Comparison of ENCODE assay signal across 9 mouse cellular contexts in genomic region chr11:68900519-68901350, GRCm38 (mm10). TPM values are rescaled to one million over a fixed set of nuclear protein-coding genes. Genes with fewer than 3 reads are reported as not detected.
A peak's percentile ranks its signal among the peaks of the same experiment; 100 is the strongest.
DNase-seq lines count a peak whose midpoint lies in the region; ATAC-seq and TF ChIP-seq lines count a peak whose summit lies in the region.
"Had no signal": no experiment of that assay in that cellular context is flagged by ENCODE, and none has a peak within 500 bp of the region (broad histone marks: within the 10 kb centered on the region; RNA-seq: fewer than 3 reads in every experiment).

No protein-coding gene starts in this region.

- H3K4me1 ChIP-seq in embryonic facial prominence, embryonic 12.5 days = peaks cover 10% of the 10 kb centered on the region
- H3K4me1 ChIP-seq in hindbrain, embryonic 16.5 days (ENCODE audit: control insufficient read depth, insufficient read depth, low read depth, low read length) = peaks cover 11% of the 10 kb centered on the region
- peaks cover 8% of the 10 kb centered on the region for H3K4me1 ChIP-seq in neural tube, embryonic 12.5 days

- H3K27me3 ChIP-seq in embryonic facial prominence, embryonic 12.5 days = 0 out of 2 replicates have a peak, but pooled peaks cover 2% of the 10 kb centered on the region
- peaks cover 3% of the 10 kb centered on the region; the same call in 1 of the 2 replicates for H3K27me3 ChIP-seq in hindbrain, embryonic 16.5 days (replicated peaks; ENCODE audit: control insufficient read depth, insufficient read depth, low read length)
- no peaks in the 10 kb centered on the region for H3K27me3 ChIP-seq in neural tube, embryonic 12.5 days (replicated peaks)

- H3K27ac ChIP-seq in left cerebral cortex, adult 2 months = peak overlapping the region; percentile 92
- 0 out of 2 replicates have a peak overlapping the region, but pooled peaks have one; percentile 95 for H3K27ac ChIP-seq in embryonic facial prominence, embryonic 12.5 days
- H3K27ac ChIP-seq in hindbrain, embryonic 16.5 days (ENCODE audit: low read depth, low read length) = no peak overlapping the region
- no peak overlapping the region for H3K27ac ChIP-seq in neural tube, embryonic 12.5 days

- WGBS in embryonic facial prominence, embryonic 12.5 days = 23% methylated on average over 31 of the region's 31 CpGs
- 28% methylated on average over 31 of the region's 31 CpGs for WGBS in hindbrain, embryonic 16.5 days
- WGBS in neural tube, embryonic 12.5 days = 29% methylated on average over 31 of the region's 31 CpGs

- no peak; the same call in 1 of the 2 replicates for ATAC-seq in embryonic facial prominence, embryonic 12.5 days (ENCODE audit: insufficient number of reproducible peaks, insufficient read depth, low FRiP score, low TSS enrichment)
- 0 out of 2 replicates have a peak, but pooled peaks have one; percentile 12 for ATAC-seq in hindbrain, embryonic 16.5 days
- ATAC-seq in neural tube, embryonic 12.5 days (ENCODE audit: low FRiP score, low read depth) = no peak; the same call in 1 of the 2 replicates

- H3K9ac ChIP-seq in embryonic facial prominence, embryonic 12.5 days = peak overlapping the region; percentile 45
- H3K9ac ChIP-seq in hindbrain, embryonic 16.5 days (ENCODE audit: low read depth, low read length) = peak overlapping the region; percentile 44
- peak overlapping the region; percentile 92; the same call in 1 of the 2 replicates for H3K9ac ChIP-seq in neural tube, embryonic 12.5 days

- no peak for DNase-seq in left cerebral cortex, adult 2 months (ENCODE audit: extremely low spot score in 1 of 2, low spot score in 2 of 2)
- no peak for DNase-seq in left cerebral cortex, adult 9 months (ENCODE audit: low spot score in 2 of 2)
- DNase-seq in ovary, postnatal 10 days (ENCODE audit: low spot score) = no peak
- no peak for DNase-seq in gastrocnemius, adult 18-20 months (ENCODE audit: low spot score)
- no peak for DNase-seq in gastrocnemius, postnatal 14 days

- peak overlapping the region; percentile 80 for H3K4me3 ChIP-seq in left cerebral cortex, adult 2 months
- H3K4me3 ChIP-seq in embryonic facial prominence, embryonic 12.5 days = peak overlapping the region; percentile 91
- peak overlapping the region; percentile 86 for H3K4me3 ChIP-seq in hindbrain, embryonic 16.5 days (ENCODE audit: low read length)
- H3K4me3 ChIP-seq in neural tube, embryonic 12.5 days = peak overlapping the region; percentile 92

- H3K9me3 ChIP-seq in embryonic facial prominence, embryonic 12.5 days = no peaks in the 10 kb centered on the region
- no peaks in the 10 kb centered on the region for H3K9me3 ChIP-seq in hindbrain, embryonic 16.5 days (ENCODE audit: control insufficient read depth, low read length)
- H3K9me3 ChIP-seq in neural tube, embryonic 12.5 days = no peaks in the 10 kb centered on the region

- no peak for TF ChIP-seq CTCF in left cerebral cortex, adult 2 months (IDR thresholded peaks at IDR 0.05)

- intact Hi-C loops in left cerebral cortex, adult 2 months (cut with DNase I) = loop anchor here (5.0 kb wide), 1 partner anchor 67 kb away; the partner anchor contains the start of gene Slc25a35
- intact Hi-C loops in gastrocnemius, postnatal 14 days (cut with DNase I; ENCODE audit: low total_unique reads) = no loop called here

- peaks cover 30% of the 10 kb centered on the region for H3K36me3 ChIP-seq in embryonic facial prominence, embryonic 12.5 days
- H3K36me3 ChIP-seq in hindbrain, embryonic 16.5 days (ENCODE audit: control insufficient read depth, insufficient read depth, low read length) = peaks cover 21% of the 10 kb centered on the region
- peaks cover 29% of the 10 kb centered on the region for H3K36me3 ChIP-seq in neural tube, embryonic 12.5 days

- H3K4me2 ChIP-seq in embryonic facial prominence, embryonic 12.5 days (replicated peaks) = peak overlapping the region; percentile 61
- H3K4me2 ChIP-seq in hindbrain, embryonic 16.5 days (ENCODE audit: low read length) = peak overlapping the region; percentile 68
- peak overlapping the region; percentile 81 for H3K4me2 ChIP-seq in neural tube, embryonic 12.5 days (replicated peaks)

RNA-seq across cellular contexts. Expression of gene Rpl26, which starts 0.6 kb away (rescaled TPM):
- total RNA-seq in left cerebral cortex, adult 2 months (2021) = 100 to 1,000 TPM; 727 to 749 TPM
- polyA plus RNA-seq in embryonic facial prominence, embryonic 12.5 days (2016; fragmentation: Nextera tagmentation; extraction: Ambion mirVana) = 915 and 939 TPM in 2 replicates
- polyA plus RNA-seq in hindbrain, embryonic 16.5 days (2015; fragmentation: Nextera tagmentation; extraction: Ambion mirVana) = 487 and 500 TPM in 2 replicates
- polyA plus RNA-seq in neural tube, embryonic 12.5 days (2016; fragmentation: Nextera tagmentation; extraction: Ambion mirVana) = 732 and 743 TPM in 2 replicates
- total RNA-seq in gastrocnemius, adult 18-20 months (2021) = 100 to 1,000 TPM; 639 to 682 TPM
- total RNA-seq in gastrocnemius, postnatal 14 days (2021) = 100 to 1,000 TPM; 791 to 878 TPM

RNA-seq across cellular contexts. Expression of gene Rnf222, which starts 12.4 kb away (rescaled TPM):
- total RNA-seq in left cerebral cortex, adult 2 months (2021) = not detected
- polyA plus RNA-seq in embryonic facial prominence, embryonic 12.5 days (2016; fragmentation: Nextera tagmentation; extraction: Ambion mirVana) = 0.08 and 0.19 TPM in 2 replicates
- polyA plus RNA-seq in hindbrain, embryonic 16.5 days (2015; fragmentation: Nextera tagmentation; extraction: Ambion mirVana) = 0.04 TPM in 1 of 2 replicates, not detected in the other
- 0.05 TPM in 1 of 2 replicates, not detected in the other for polyA plus RNA-seq in neural tube, embryonic 12.5 days (2016; fragmentation: Nextera tagmentation; extraction: Ambion mirVana)
- not detected for total RNA-seq in gastrocnemius, adult 18-20 months (2021)
- not detected for total RNA-seq in gastrocnemius, postnatal 14 days (2021)
- total RNA-seq: left cerebral cortex, postnatal 10 days had no signal

RNA-seq across cellular contexts. Expression of gene Odf4, which starts 26.1 kb away (rescaled TPM):
- under 1 TPM; 0.44 to 0.95 TPM for total RNA-seq in left cerebral cortex, adult 2 months (2021)
- polyA plus RNA-seq in embryonic facial prominence, embryonic 12.5 days (2016; fragmentation: Nextera tagmentation; extraction: Ambion mirVana) = not detected in 2 replicates
- 0.34 and 0.67 TPM in 2 replicates for polyA plus RNA-seq in hindbrain, embryonic 16.5 days (2015; fragmentation: Nextera tagmentation; extraction: Ambion mirVana)
- polyA plus RNA-seq in neural tube, embryonic 12.5 days (2016; fragmentation: Nextera tagmentation; extraction: Ambion mirVana) = not detected in 2 replicates
- not detected for total RNA-seq in gastrocnemius, adult 18-20 months (2021)
- total RNA-seq in gastrocnemius, postnatal 14 days (2021) = not detected

RNA-seq across cellular contexts. Expression of gene Ndel1, which starts 29.1 kb away (rescaled TPM):
- 100 to 1,000 TPM; 108 to 115 TPM for total RNA-seq in left cerebral cortex, adult 2 months (2021)
- polyA plus RNA-seq in embryonic facial prominence, embryonic 12.5 days (2016; fragmentation: Nextera tagmentation; extraction: Ambion mirVana) = 78.6 and 82.0 TPM in 2 replicates
- polyA plus RNA-seq in hindbrain, embryonic 16.5 days (2015; fragmentation: Nextera tagmentation; extraction: Ambion mirVana) = 109 and 112 TPM in 2 replicates
- polyA plus RNA-seq in neural tube, embryonic 12.5 days (2016; fragmentation: Nextera tagmentation; extraction: Ambion mirVana) = 80.4 and 81.5 TPM in 2 replicates
- 100 to 1,000 TPM in 1 of 2 experiments, 10 to 100 TPM in 1; 78.2 to 106 TPM for total RNA-seq in gastrocnemius, adult 18-20 months (2021)
- 10 to 100 TPM; 54.3 to 61.1 TPM for total RNA-seq in gastrocnemius, postnatal 14 days (2021)

RNA-seq across cellular contexts. Expression of gene Arhgef15, which starts 56.5 kb away (rescaled TPM):
- total RNA-seq in left cerebral cortex, adult 2 months (2021) = 10 to 100 TPM; 22.4 to 22.6 TPM
- polyA plus RNA-seq in embryonic facial prominence, embryonic 12.5 days (2016; fragmentation: Nextera tagmentation; extraction: Ambion mirVana) = 8.1 and 8.5 TPM in 2 replicates
- polyA plus RNA-seq in hindbrain, embryonic 16.5 days (2015; fragmentation: Nextera tagmentation; extraction: Ambion mirVana) = 27.2 and 33.9 TPM in 2 replicates
- 8.9 and 10.5 TPM in 2 replicates for polyA plus RNA-seq in neural tube, embryonic 12.5 days (2016; fragmentation: Nextera tagmentation; extraction: Ambion mirVana)
- 1 to 10 TPM; 5.8 to 9.7 TPM for total RNA-seq in gastrocnemius, adult 18-20 months (2021)
- 10 to 100 TPM; 10.7 to 13.8 TPM for total RNA-seq in gastrocnemius, postnatal 14 days (2021)

Comparison
In these comparisons a context has a peak if more than half of its experiments do, and no peak if none do; other contexts are left out.
1. H3K27ac ChIP-seq: peak in left cerebral cortex, adult 2 months (single experiment) and embryonic facial prominence, embryonic 12.5 days (single experiment); none in hindbrain, embryonic 16.5 days (single experiment) and neural tube, embryonic 12.5 days (single experiment).
2. Peak in every context shown above with its lines, with median percentiles within 50 percentile points of each other: H3K4me3 ChIP-seq, H3K4me2 ChIP-seq and H3K9ac ChIP-seq.